Mouse (Mus musculus): ENCODE results near the gene Abtb2.

GRCm38 (mm10) chr2:103703336-103703735 is 137.2 kb downstream of the Abtb2 start:
- TF ChIP-seq EP300 (IDR thresholded peaks at IDR 0.05; ENCODE audit: insufficient read depth, low read depth, low read length) (no peak), POLR2A (IDR thresholded peaks at IDR 0.05; ENCODE audit: insufficient read depth, low read length) (no peak)
